31 mouse cellular contexts compared by ENCODE assay signal in the genomic region with DNA sequence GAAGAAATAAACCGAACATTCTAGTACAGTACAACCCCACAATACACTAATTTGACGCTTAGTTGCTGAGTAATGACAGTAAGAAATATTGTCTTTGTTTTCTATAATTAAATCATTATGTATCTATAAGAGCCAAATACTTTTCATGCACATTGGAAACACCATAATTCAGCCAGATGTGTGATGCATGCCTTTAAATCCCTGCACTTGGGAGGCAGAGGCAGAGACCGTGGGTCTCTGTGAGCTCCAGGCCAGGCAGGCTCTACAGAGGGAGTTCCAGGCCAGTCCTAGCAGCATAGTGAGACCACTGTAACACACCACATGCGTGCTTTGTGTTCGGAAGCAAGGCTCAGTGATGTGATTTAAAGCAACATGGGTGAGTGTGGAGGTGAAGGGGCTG.
"Had no signal": no experiment of that assay in that cellular context is flagged by ENCODE, and none has a peak within 500 bp of the region (broad histone marks: within the 10 kb centered on the region; RNA-seq: fewer than 3 reads in every experiment).

No protein-coding gene starts in this region.

- ATAC-seq: liver, embryonic 12.5 days; liver, postnatal 0 days; lung, postnatal 0 days; midbrain, embryonic 13.5 days; midbrain, embryonic 15.5 days; midbrain, embryonic 16.5 days had no signal

- H3K9ac ChIP-seq: limb, embryonic 12.5 days; limb, embryonic 13.5 days; limb, embryonic 15.5 days; liver, embryonic 12.5 days; liver, embryonic 13.5 days; liver, embryonic 14.5 days; liver, embryonic 15.5 days; liver, postnatal 0 days; lung, embryonic 14.5 days; lung, embryonic 15.5 days; midbrain, embryonic 12.5 days; midbrain, embryonic 13.5 days; midbrain, embryonic 15.5 days had no signal

- H3K4me1 ChIP-seq: liver, embryonic 12.5 days; liver, embryonic 13.5 days; lung, embryonic 15.5 days had no signal

- H3K4me2 ChIP-seq: limb, embryonic 12.5 days; limb, embryonic 13.5 days; limb, embryonic 15.5 days; liver, embryonic 11.5 days; liver, embryonic 12.5 days; liver, embryonic 13.5 days; liver, embryonic 15.5 days; lung, embryonic 14.5 days; lung, embryonic 15.5 days; midbrain, embryonic 11.5 days; midbrain, embryonic 12.5 days; midbrain, embryonic 13.5 days; midbrain, embryonic 15.5 days had no signal

- H3K9me3 ChIP-seq: limb, embryonic 10.5 days; limb, embryonic 12.5 days; limb, embryonic 13.5 days; limb, embryonic 15.5 days; liver, embryonic 12.5 days; liver, embryonic 13.5 days; liver, embryonic 15.5 days; lung, embryonic 15.5 days; midbrain, embryonic 10.5 days; midbrain, embryonic 12.5 days; midbrain, embryonic 13.5 days; midbrain, embryonic 15.5 days had no signal

- H3K27ac ChIP-seq: limb, embryonic 12.5 days; limb, embryonic 13.5 days; limb, embryonic 15.5 days; liver, embryonic 12.5 days; liver, embryonic 13.5 days; liver, embryonic 14.5 days; liver, embryonic 15.5 days; lung, embryonic 15.5 days; macrophage; midbrain, embryonic 10.5 days; midbrain, embryonic 12.5 days; midbrain, embryonic 13.5 days; midbrain, embryonic 15.5 days had no signal

- H3K36me3 ChIP-seq: limb, embryonic 10.5 days; limb, embryonic 12.5 days; limb, embryonic 13.5 days; limb, embryonic 15.5 days; liver, embryonic 12.5 days; liver, embryonic 13.5 days; liver, embryonic 15.5 days; lung, embryonic 15.5 days; midbrain, embryonic 10.5 days; midbrain, embryonic 12.5 days; midbrain, embryonic 13.5 days; midbrain, embryonic 15.5 days had no signal

- H3K4me3 ChIP-seq: limb, embryonic 10.5 days; limb, embryonic 12.5 days; limb, embryonic 13.5 days; limb, embryonic 15.5 days; liver, embryonic 12.5 days; liver, embryonic 13.5 days; liver, embryonic 15.5 days; lung, embryonic 15.5 days; megakaryocyte, embryonic 14.5 days; midbrain, embryonic 10.5 days; midbrain, embryonic 12.5 days; midbrain, embryonic 13.5 days; midbrain, embryonic 15.5 days; myocyte had no signal

- DNase-seq: left cerebral cortex, postnatal 4 days; liver; liver, embryonic 13.5 days; liver, postnatal 0 days; lung, adult 18-20 months; lung, adult 2 months; lung, embryonic 14.5 days; lung, postnatal 10 days; lung, postnatal 14 days; lung, postnatal 36 days; lung, postnatal 4 days; midbrain, embryonic 14.5 days had no signal

- H3K27me3 ChIP-seq: liver, embryonic 15.5 days; lung, embryonic 15.5 days; midbrain, embryonic 13.5 days; midbrain, embryonic 15.5 days had no signal
